In the genomic region with DNA sequence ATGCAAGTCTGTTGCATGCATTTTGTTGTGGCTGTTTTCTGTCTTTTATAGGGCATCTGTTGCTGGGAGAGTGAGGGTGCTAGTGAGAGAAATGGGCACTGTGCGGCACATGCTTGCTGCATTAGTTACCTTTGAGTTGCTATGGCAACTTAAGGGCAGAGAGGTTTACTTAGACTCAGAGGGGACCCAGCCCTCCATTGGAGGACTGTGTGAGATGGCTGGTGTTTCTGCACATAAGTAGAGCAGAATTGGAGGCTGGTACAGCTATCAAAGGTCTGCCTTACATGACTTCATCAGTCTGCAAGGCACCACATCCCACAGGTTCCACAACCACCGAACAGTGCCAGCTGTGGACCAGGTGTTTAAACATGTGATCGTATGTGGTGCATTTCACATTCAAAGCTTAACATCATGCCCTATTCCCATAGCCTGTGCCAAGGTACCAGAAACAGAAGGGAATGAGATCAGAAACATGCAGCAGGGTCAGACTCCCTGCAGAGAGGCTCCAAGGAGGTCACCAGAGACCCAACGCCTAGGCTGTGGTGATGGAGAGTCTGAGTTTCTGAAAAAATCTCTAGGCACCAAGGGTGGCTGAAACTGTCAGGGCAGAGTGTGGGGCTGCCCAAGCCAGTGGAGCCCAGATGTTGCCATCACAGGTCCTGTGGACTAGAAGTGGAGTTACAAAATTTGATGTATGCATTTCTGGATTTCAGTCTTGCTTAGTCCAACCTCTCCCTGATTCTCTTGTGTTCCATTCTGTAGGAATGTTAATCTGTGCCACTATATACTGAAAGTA, we compare ENCODE assay signal across 18 mouse cellular contexts.
DNase-seq lines count a peak whose midpoint lies in the region; ATAC-seq and TF ChIP-seq lines count a peak whose summit lies in the region.
"Had no signal": no experiment of that assay in that cellular context is flagged by ENCODE, and none has a peak within 500 bp of the region (broad histone marks: within the 10 kb centered on the region; RNA-seq: fewer than 3 reads in every experiment).

No protein-coding gene starts in this region.

- H3K27me3 ChIP-seq in forebrain, postnatal 0 days (ENCODE audit: insufficient read depth, low read length): no peaks in the 10 kb centered on the region
- no peaks in the 10 kb centered on the region for H3K27me3 ChIP-seq in midbrain, postnatal 0 days (ENCODE audit: insufficient read depth, low read length)

- TF ChIP-seq CTCF in layer of hippocampus, adult 2 months (conservative IDR thresholded peaks at IDR 0.05): no peak
- TF ChIP-seq CTCF in brain, embryonic 14.5 days (IDR thresholded peaks at IDR 0.05; ENCODE audit: borderline replicate concordance, extremely low read depth, insufficient read depth, insufficient read length): no peak
- no peak for TF ChIP-seq CTCF in forebrain, postnatal 0 days (IDR thresholded peaks at IDR 0.05; ENCODE audit: low read depth)
- no peak for TF ChIP-seq CTCF in midbrain, postnatal 0 days (IDR thresholded peaks at IDR 0.05)

- DNase-seq in layer of hippocampus, adult 2 months (ENCODE audit: low spot score in 2 of 2): no peak
- DNase-seq in layer of hippocampus, postnatal 25 days (ENCODE audit: extremely low spot score in 1 of 2, low spot score in 1 of 2): no peak
- peak; percentile 23 for DNase-seq in brain, embryonic 14.5 days (ENCODE audit: low read depth)
- DNase-seq in forebrain, postnatal 0 days: no peak
- DNase-seq in midbrain, postnatal 0 days (ENCODE audit: low spot score): no peak
- no peak for DNase-seq in c-Kit-positive CD71-positive TER-119-positive erythroid progenitor cells, embryonic 14.5 days (ENCODE audit: low spot score)
- DNase-seq in embryo, embryonic 10 days (ENCODE audit: low spot score): no peak
- DNase-seq: adrenal gland, adult 2 months; cerebellum, adult 18-20 months; gastrocnemius, postnatal 25 days; lung, postnatal 14 days; right cerebral cortex, adult 18-20 months; spleen, adult 18-20 months had no signal

- no peak overlapping the region for H3K4me2 ChIP-seq in forebrain, postnatal 0 days (ENCODE audit: low read depth)
- H3K4me2 ChIP-seq in midbrain, postnatal 0 days (ENCODE audit: low read depth, low read length, poor library complexity, severe bottlenecking): no peak overlapping the region
- H3K4me2 ChIP-seq: liver, embryonic 11.5 days had no signal

- H3K4me1 ChIP-seq in forebrain, postnatal 0 days (ENCODE audit: insufficient read depth): no peaks in the 10 kb centered on the region
- no peaks in the 10 kb centered on the region for H3K4me1 ChIP-seq in midbrain, postnatal 0 days (ENCODE audit: insufficient read depth, low read length)
- H3K4me1 ChIP-seq: heart, embryonic 10.5 days had no signal

- no peak for TF ChIP-seq POLR2A in brain, embryonic 14.5 days (IDR thresholded peaks at IDR 0.05; ENCODE audit: borderline replicate concordance, extremely low read depth, insufficient read depth, insufficient read length, poor library complexity, severe bottlenecking)

- peak; percentile 81 for ATAC-seq in forebrain, postnatal 0 days
- ATAC-seq in midbrain, postnatal 0 days (ENCODE audit: low FRiP score): peak; percentile 62
- ATAC-seq: intestine, embryonic 16.5 days had no signal

- H3K4me3 ChIP-seq in layer of hippocampus, adult 2 months: no peak overlapping the region
- H3K4me3 ChIP-seq in forebrain, postnatal 0 days (ENCODE audit: low read depth, low read length): no peak overlapping the region
- no peak overlapping the region for H3K4me3 ChIP-seq in midbrain, postnatal 0 days (ENCODE audit: low read depth, low read length)
- H3K4me3 ChIP-seq: heart, embryonic 10.5 days had no signal

- peak overlapping the region; percentile 36 for H3K27ac ChIP-seq in layer of hippocampus, adult 2 months
- no peak overlapping the region for H3K27ac ChIP-seq in forebrain, postnatal 0 days (ENCODE audit: low read depth, low read length)
- H3K27ac ChIP-seq in midbrain, postnatal 0 days (ENCODE audit: low read depth, low read length): no peak overlapping the region
- H3K27ac ChIP-seq: heart, embryonic 10.5 days; kidney, postnatal 0 days had no signal

- 73% methylated on average over 4 of the region's 4 CpGs for WGBS in forebrain, postnatal 0 days
- 51% methylated on average over 4 of the region's 4 CpGs for WGBS in midbrain, postnatal 0 days

- no peaks in the 10 kb centered on the region for H3K9me3 ChIP-seq in forebrain, postnatal 0 days (ENCODE audit: low read length)
- H3K9me3 ChIP-seq in midbrain, postnatal 0 days (ENCODE audit: low read length): no peaks in the 10 kb centered on the region
- H3K9me3 ChIP-seq: G1E; heart, embryonic 10.5 days had no signal

- H3K36me3 ChIP-seq in forebrain, postnatal 0 days (ENCODE audit: insufficient read depth): no peaks in the 10 kb centered on the region
- no peaks in the 10 kb centered on the region for H3K36me3 ChIP-seq in midbrain, postnatal 0 days (ENCODE audit: insufficient read depth, low read length)
- H3K36me3 ChIP-seq: heart, embryonic 10.5 days had no signal

- H3K9ac ChIP-seq in forebrain, postnatal 0 days: no peak overlapping the region
- no peak overlapping the region for H3K9ac ChIP-seq in midbrain, postnatal 0 days (replicated peaks; ENCODE audit: low read length, poor library complexity, severe bottlenecking)
